Mouse (Mus musculus): Measurements from ENCODE around the gene Adgrg2.

DNA sequence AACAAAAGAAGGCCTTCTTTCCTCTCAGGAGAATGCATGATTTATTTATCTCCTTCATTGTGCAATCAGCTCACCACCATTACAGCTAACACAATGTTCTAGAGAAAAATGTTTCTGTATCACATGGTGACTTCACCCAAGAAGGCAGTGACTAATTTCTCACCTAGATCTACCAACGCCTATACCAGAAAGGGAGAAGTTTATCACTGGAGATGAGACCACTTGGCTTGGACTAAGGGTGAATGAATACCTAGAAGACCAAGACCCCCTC lies 5.1 kb upstream of the Adgrg2 start:
- TF ChIP-seq CTCF (conservative IDR thresholded peaks at IDR 0.05; ENCODE audit: low read length) (no peak), NANOG (IDR thresholded peaks at IDR 0.05; ENCODE audit: borderline replicate concordance, low read length) (no peak), POU5F1 (IDR thresholded peaks at IDR 0.05; ENCODE audit: borderline replicate concordance, low read length) (no peak)
